Mouse (Mus musculus): ENCODE measurements around the gene Syt15. TPM values are rescaled to one million over a fixed set of nuclear protein-coding genes. Genes with fewer than 3 reads are reported as not detected.
A peak's percentile ranks its signal among the peaks of the same experiment; 100 is the strongest.

The Syt15 gene
- polyA plus RNA-seq, 1 experiment from 2014 or later, result 0.58 TPM

- Histone ChIP-seq H3K36me3 (ENCODE audit: control insufficient read depth, insufficient read depth, low read length) (no peaks in the 10 kb centered on the region), H3K4me1 (ENCODE audit: control insufficient read depth, insufficient read depth, low read length) (0 out of 2 replicates have a peak, but pooled peaks cover 3% of the 10 kb centered on the region), H3K4me2 (replicated peaks; ENCODE audit: low read depth, low read length) (peak overlapping the region; percentile 77), H3K27me3 (ENCODE audit: control insufficient read depth, insufficient read depth, low read length) (no peaks in the 10 kb centered on the region), H3K9ac (replicated peaks; ENCODE audit: low read depth, low read length) (peak overlapping the region; percentile 42; the same call in 1 of the 2 replicates), H3K27ac (ENCODE audit: low read length) (no peak overlapping the region), H3K9me3 (ENCODE audit: control insufficient read depth, low read depth, low read length) (no peaks in the 10 kb centered on the region), H3K4me3 (ENCODE audit: low read depth, low read length) (peak overlapping the region; percentile 66)
- ATAC-seq (ENCODE audit: insufficient number of reproducible peaks, insufficient read depth, low FRiP score, low read depth), result peak; percentile 60
- 5% methylated on average over 19 of the region's 19 CpGs for WGBS
Observed at GRCm38 (mm10) chr14:34200738-34201230, 18.6 kb upstream of the Syt15 start.

GRCm38 (mm10) chr14:34201231-34202035 is 18.0 kb upstream of the Syt15 start, which contains the start of gene Gprin2:
Gene Gprin2 (minus strand): TSS chr14:34201653.
- Histone ChIP-seq H3K27me3 (ENCODE audit: control insufficient read depth, insufficient read depth, low read length) (no peaks in the 10 kb centered on the region), H3K4me2 (replicated peaks; ENCODE audit: low read depth, low read length) (peak within 1 kb of the TSS; percentile 77), H3K36me3 (ENCODE audit: control insufficient read depth, insufficient read depth, low read length) (no peaks in the 10 kb centered on the region), H3K4me1 (ENCODE audit: control insufficient read depth, insufficient read depth, low read length) (0 out of 2 replicates have a peak, but pooled peaks cover 3% of the 10 kb centered on the region), H3K4me3 (ENCODE audit: low read depth, low read length) (peak within 1 kb of the TSS; percentile 66), H3K27ac (ENCODE audit: low read length) (no peak within 1 kb of the TSS), H3K9me3 (ENCODE audit: control insufficient read depth, low read depth, low read length) (no peaks in the 10 kb centered on the region), H3K9ac (replicated peaks; ENCODE audit: low read depth, low read length) (peak within 1 kb of the TSS; percentile 42)
- 4% methylated on average over 44 of the region's 52 CpGs for WGBS
- peak; percentile 64 for ATAC-seq (ENCODE audit: insufficient number of reproducible peaks, insufficient read depth, low FRiP score, low read depth)

GRCm38 (mm10) chr14:34207996-34208395 is 11.4 kb upstream of the Syt15 start:
- Histone ChIP-seq H3K4me2 (replicated peaks; ENCODE audit: low read depth, low read length) (no peak overlapping the region), H3K27ac (ENCODE audit: low read length) (no peak overlapping the region), H3K4me3 (ENCODE audit: low read depth, low read length) (no peak overlapping the region), H3K9ac (replicated peaks; ENCODE audit: low read depth, low read length) (no peak overlapping the region), H3K4me1 (ENCODE audit: control insufficient read depth, insufficient read depth, low read length) (no peaks in the 10 kb centered on the region), H3K27me3 (ENCODE audit: control insufficient read depth, insufficient read depth, low read length) (no peaks in the 10 kb centered on the region), H3K36me3 (ENCODE audit: control insufficient read depth, insufficient read depth, low read length) (no peaks in the 10 kb centered on the region), H3K9me3 (ENCODE audit: control insufficient read depth, low read depth, low read length) (no peaks in the 10 kb centered on the region)
- no peak for ATAC-seq (ENCODE audit: insufficient number of reproducible peaks, insufficient read depth, low FRiP score, low read depth)
- WGBS, result 68% methylated on average over 6 of the region's 6 CpGs

GRCm38 (mm10) chr14:34208651-34209050 is 10.7 kb upstream of the Syt15 start:
- WGBS, result 47% methylated on average over 2 of the region's 2 CpGs
- no peak overlapping the region for H3K4me3 ChIP-seq (ENCODE audit: low read depth, low read length)
- no peaks in the 10 kb centered on the region for H3K36me3 ChIP-seq (ENCODE audit: control insufficient read depth, insufficient read depth, low read length)
- no peak overlapping the region for H3K4me2 ChIP-seq (replicated peaks; ENCODE audit: low read depth, low read length)
- no peak overlapping the region for H3K27ac ChIP-seq (ENCODE audit: low read length)
- ATAC-seq (ENCODE audit: insufficient number of reproducible peaks, insufficient read depth, low FRiP score, low read depth), result no peak
- H3K9ac ChIP-seq (replicated peaks; ENCODE audit: low read depth, low read length), result no peak overlapping the region
- H3K4me1 ChIP-seq (ENCODE audit: control insufficient read depth, insufficient read depth, low read length), result no peaks in the 10 kb centered on the region
- H3K27me3 ChIP-seq (ENCODE audit: control insufficient read depth, insufficient read depth, low read length), result no peaks in the 10 kb centered on the region
- no peaks in the 10 kb centered on the region for H3K9me3 ChIP-seq (ENCODE audit: control insufficient read depth, low read depth, low read length)

GRCm38 (mm10) chr14:34209080-34209479 is 10.3 kb upstream of the Syt15 start:
- Histone ChIP-seq H3K36me3 (ENCODE audit: control insufficient read depth, insufficient read depth, low read length) (no peaks in the 10 kb centered on the region), H3K4me2 (replicated peaks; ENCODE audit: low read depth, low read length) (no peak overlapping the region), H3K4me3 (ENCODE audit: low read depth, low read length) (no peak overlapping the region), H3K4me1 (ENCODE audit: control insufficient read depth, insufficient read depth, low read length) (no peaks in the 10 kb centered on the region), H3K27me3 (ENCODE audit: control insufficient read depth, insufficient read depth, low read length) (no peaks in the 10 kb centered on the region), H3K27ac (ENCODE audit: low read length) (no peak overlapping the region), H3K9ac (replicated peaks; ENCODE audit: low read depth, low read length) (no peak overlapping the region), H3K9me3 (ENCODE audit: control insufficient read depth, low read depth, low read length) (no peaks in the 10 kb centered on the region)
- no peak for ATAC-seq (ENCODE audit: insufficient number of reproducible peaks, insufficient read depth, low FRiP score, low read depth)
- 61% methylated on average over 4 of the region's 4 CpGs for WGBS

- Histone ChIP-seq H3K27ac (ENCODE audit: low read length) (no peak overlapping the region), H3K4me2 (replicated peaks; ENCODE audit: low read depth, low read length) (no peak overlapping the region), H3K9ac (replicated peaks; ENCODE audit: low read depth, low read length) (no peak overlapping the region), H3K4me1 (ENCODE audit: control insufficient read depth, insufficient read depth, low read length) (no peaks in the 10 kb centered on the region), H3K4me3 (ENCODE audit: low read depth, low read length) (no peak overlapping the region), H3K27me3 (ENCODE audit: control insufficient read depth, insufficient read depth, low read length) (no peaks in the 10 kb centered on the region), H3K36me3 (ENCODE audit: control insufficient read depth, insufficient read depth, low read length) (no peaks in the 10 kb centered on the region), H3K9me3 (ENCODE audit: control insufficient read depth, low read depth, low read length) (no peaks in the 10 kb centered on the region)
- no peak for ATAC-seq (ENCODE audit: insufficient number of reproducible peaks, insufficient read depth, low FRiP score, low read depth)
- WGBS, result 87% methylated on average over 4 of the region's 4 CpGs
Observed at GRCm38 (mm10) chr14:34209942-34210341, 9.5 kb upstream of the Syt15 start.

GRCm38 (mm10) chr14:34215451-34216127 is 3.8 kb upstream of the Syt15 start:
- no peaks in the 10 kb centered on the region for H3K9me3 ChIP-seq (ENCODE audit: control insufficient read depth, low read depth, low read length)
- H3K36me3 ChIP-seq (ENCODE audit: control insufficient read depth, insufficient read depth, low read length), result no peaks in the 10 kb centered on the region
- H3K27ac ChIP-seq (ENCODE audit: low read length), result no peak overlapping the region; the same call in 1 of the 2 replicates
- no peak overlapping the region for H3K4me2 ChIP-seq (replicated peaks; ENCODE audit: low read depth, low read length)
- H3K27me3 ChIP-seq (ENCODE audit: control insufficient read depth, insufficient read depth, low read length), result peaks cover 9% of the 10 kb centered on the region; the same call in 1 of the 2 replicates
- 55% methylated on average over 6 of the region's 6 CpGs for WGBS
- H3K4me3 ChIP-seq (ENCODE audit: low read depth, low read length), result no peak overlapping the region
- ATAC-seq (ENCODE audit: insufficient number of reproducible peaks, insufficient read depth, low FRiP score, low read depth), result peak; percentile 65; the same call in 1 of the 2 replicates
- no peak overlapping the region for H3K9ac ChIP-seq (replicated peaks; ENCODE audit: low read depth, low read length)
- H3K4me1 ChIP-seq (ENCODE audit: control insufficient read depth, insufficient read depth, low read length), result peaks cover 2% of the 10 kb centered on the region; the same call in 1 of the 2 replicates

GRCm38 (mm10) chr14:34219786-34220198 is 397 bp downstream of the Syt15 start:
- H3K4me1 ChIP-seq (ENCODE audit: control insufficient read depth, insufficient read depth, low read length), result peaks cover 2% of the 10 kb centered on the region; the same call in 1 of the 2 replicates
- WGBS, result 2% methylated on average over 29 of the region's 29 CpGs
- no peaks in the 10 kb centered on the region for H3K9me3 ChIP-seq (ENCODE audit: control insufficient read depth, low read depth, low read length)
- ATAC-seq (ENCODE audit: insufficient number of reproducible peaks, insufficient read depth, low FRiP score, low read depth), result no peak; the same call in 1 of the 2 replicates
- no peak overlapping the region for H3K27ac ChIP-seq (ENCODE audit: low read length)
- no peak overlapping the region for H3K9ac ChIP-seq (replicated peaks; ENCODE audit: low read depth, low read length)
- H3K27me3 ChIP-seq (ENCODE audit: control insufficient read depth, insufficient read depth, low read length), result peaks cover 9% of the 10 kb centered on the region; the same call in 1 of the 2 replicates
- H3K4me3 ChIP-seq (ENCODE audit: low read depth, low read length), result peak overlapping the region; percentile 22; the same call in 1 of the 2 replicates
- no peaks in the 10 kb centered on the region for H3K36me3 ChIP-seq (ENCODE audit: control insufficient read depth, insufficient read depth, low read length)
- H3K4me2 ChIP-seq (replicated peaks; ENCODE audit: low read depth, low read length), result peak overlapping the region; percentile 49

Data from stomach, embryonic 14.5 days (tissue).